Mouse (Mus musculus): ENCODE measurements around the gene Cd209g. TPM values are rescaled to one million over a fixed set of nuclear protein-coding genes. Genes with fewer than 3 reads are reported as not detected.

Gene Cd209g
- total RNA-seq, 2 experiments from 2014 or later: 0.85 TPM; not detected in 1

Other genes starting within 250 kb of the Cd209g start
- not detected in 2 replicates for gene Cd209b, start 207.3 kb upstream of the Cd209g start, total RNA-seq (2015; ENCODE audit: low replicate concordance)
- gene Cd209b, start 207.3 kb upstream of the Cd209g start, total RNA-seq (2017; ENCODE audit: low replicate concordance): 0.09 TPM in 1 of 2 replicates, not detected in the other
- gene Cd209c, start 179.4 kb upstream of the Cd209g start, total RNA-seq (2015; ENCODE audit: low replicate concordance): not detected in 2 replicates
- 0.17 TPM in 1 of 2 replicates, not detected in the other for gene Cd209c, start 179.4 kb upstream of the Cd209g start, total RNA-seq (2017; ENCODE audit: low replicate concordance)
- gene Cd209f, start 28.3 kb upstream of the Cd209g start, total RNA-seq (2015; ENCODE audit: low replicate concordance): 2.3 and 7.1 TPM in 2 replicates
- 1.4 and 3.4 TPM in 2 replicates for gene Cd209f, start 28.3 kb upstream of the Cd209g start, total RNA-seq (2017; ENCODE audit: low replicate concordance)
- gene Evi5l, start 32.5 kb downstream of the Cd209g start, total RNA-seq (2015; ENCODE audit: low replicate concordance): 0.38 and 4.0 TPM in 2 replicates
- gene Evi5l, start 32.5 kb downstream of the Cd209g start, total RNA-seq (2017; ENCODE audit: low replicate concordance): 3.6 and 4.2 TPM in 2 replicates
- gene Prr36, start 83.4 kb downstream of the Cd209g start, total RNA-seq (2015; ENCODE audit: low replicate concordance): not detected in 2 replicates
- 0.09 TPM in 1 of 2 replicates, not detected in the other for gene Prr36, start 83.4 kb downstream of the Cd209g start, total RNA-seq (2017; ENCODE audit: low replicate concordance)
- gene Lrrc8e, start 92.7 kb downstream of the Cd209g start, total RNA-seq (2015; ENCODE audit: low replicate concordance): not detected in 2 replicates
- not detected in 2 replicates for gene Lrrc8e, start 92.7 kb downstream of the Cd209g start, total RNA-seq (2017; ENCODE audit: low replicate concordance)
- 16.3 and 22.4 TPM in 2 replicates for gene Map2k7, start 104.6 kb downstream of the Cd209g start, total RNA-seq (2015; ENCODE audit: low replicate concordance)
- gene Map2k7, start 104.6 kb downstream of the Cd209g start, total RNA-seq (2017; ENCODE audit: low replicate concordance): 6.6 and 8.6 TPM in 2 replicates
- gene Gm49320, start 104.8 kb downstream of the Cd209g start, total RNA-seq (2015; ENCODE audit: low replicate concordance): 0.84 TPM in 1 of 2 replicates, not detected in the other
- gene Gm49320, start 104.8 kb downstream of the Cd209g start, total RNA-seq (2017; ENCODE audit: low replicate concordance): not detected in 2 replicates
- 6.1 TPM in 1 of 2 replicates, not detected in the other for gene Tgfbr3l, start 114.1 kb downstream of the Cd209g start, total RNA-seq (2015; ENCODE audit: low replicate concordance)
- 0.43 TPM in 1 of 2 replicates, not detected in the other for gene Tgfbr3l, start 114.1 kb downstream of the Cd209g start, total RNA-seq (2017; ENCODE audit: low replicate concordance)
- gene Snapc2, start 119.0 kb downstream of the Cd209g start, total RNA-seq (2015; ENCODE audit: low replicate concordance): 6.3 and 13.8 TPM in 2 replicates
- gene Snapc2, start 119.0 kb downstream of the Cd209g start, total RNA-seq (2017; ENCODE audit: low replicate concordance): 0.68 and 0.84 TPM in 2 replicates
- gene Ctxn1, start 125.2 kb downstream of the Cd209g start, total RNA-seq (2015; ENCODE audit: low replicate concordance): not detected in 2 replicates
- gene Ctxn1, start 125.2 kb downstream of the Cd209g start, total RNA-seq (2017; ENCODE audit: low replicate concordance): 0.34 TPM in 1 of 2 replicates, not detected in the other
- 11.7 and 24.2 TPM in 2 replicates for gene Timm44, start 141.8 kb downstream of the Cd209g start, total RNA-seq (2015; ENCODE audit: low replicate concordance)
- gene Timm44, start 141.8 kb downstream of the Cd209g start, total RNA-seq (2017; ENCODE audit: low replicate concordance): 19.4 and 31.6 TPM in 2 replicates
- gene Ccl25, start 191.1 kb downstream of the Cd209g start, total RNA-seq (2015; ENCODE audit: low replicate concordance): 14.4 and 15.9 TPM in 2 replicates
- 7.4 and 12.0 TPM in 2 replicates for gene Ccl25, start 191.1 kb downstream of the Cd209g start, total RNA-seq (2017; ENCODE audit: low replicate concordance)
- 22.3 and 28.2 TPM in 2 replicates for gene Elavl1, start 191.3 kb downstream of the Cd209g start, total RNA-seq (2015; ENCODE audit: low replicate concordance)
- 17.0 and 26.2 TPM in 2 replicates for gene Elavl1, start 191.3 kb downstream of the Cd209g start, total RNA-seq (2017; ENCODE audit: low replicate concordance)